In genomic region chr13:34343719-34344375, GRCm38 (mm10) we compare ENCODE assay signal across 8 mouse cellular contexts. TPM values are rescaled to one million over a fixed set of nuclear protein-coding genes. Genes with fewer than 3 reads are reported as not detected.
DNase-seq lines count a peak whose midpoint lies in the region; ATAC-seq and TF ChIP-seq lines count a peak whose summit lies in the region.

No protein-coding gene starts in this region.

- TF ChIP-seq POLR2A in liver, adult 2 months (IDR thresholded peaks at IDR 0.05; ENCODE audit: extremely low read depth, insufficient read depth, low read length), result no peak

- H3K27me3 ChIP-seq in forebrain, embryonic 14.5 days (replicated peaks; ENCODE audit: control insufficient read depth, insufficient read depth, low read length), result no peaks in the 10 kb centered on the region
- 0 out of 2 replicates have a peak, but pooled peaks cover 2% of the 10 kb centered on the region for H3K27me3 ChIP-seq in intestine, postnatal 0 days (replicated peaks; ENCODE audit: control insufficient read depth, insufficient read depth, low read length)
- H3K27me3 ChIP-seq in liver, adult 2 months (ENCODE audit: control insufficient read depth, insufficient read depth, low read length), result no peaks in the 10 kb centered on the region
- H3K27me3 ChIP-seq in neural tube, embryonic 11.5 days (ENCODE audit: control insufficient read depth, insufficient read depth, low read length), result no peaks in the 10 kb centered on the region

- WGBS in forebrain, embryonic 14.5 days, result under 1% methylated on average over 28 of the region's 31 CpGs
- 3% methylated on average over 31 of the region's 31 CpGs for WGBS in intestine, postnatal 0 days
- 1% methylated on average over 31 of the region's 31 CpGs for WGBS in liver, adult 2 months
- WGBS in neural tube, embryonic 11.5 days, result 1% methylated on average over 31 of the region's 31 CpGs

- peak; percentile 19 to 50 for DNase-seq in left cerebral cortex, adult 18-20 months (ENCODE audit: low spot score in 2 of 2)
- no peak for DNase-seq in left cerebral cortex, adult 11 months (ENCODE audit: low spot score)
- peak; percentile 58 for DNase-seq in cerebellum, adult 11-12 months
- DNase-seq in forebrain, embryonic 14.5 days (ENCODE audit: low spot score), result peak; percentile 44
- peak; percentile 41 for DNase-seq in liver, adult 2 months (ENCODE audit: extremely low read depth, low read depth, low spot score)
- DNase-seq in neural tube, embryonic 11.5 days (ENCODE audit: low spot score), result peak; percentile 45
- DNase-seq in ovary, postnatal 14 days (ENCODE audit: low spot score), result no peak

- H3K4me3 ChIP-seq in forebrain, embryonic 14.5 days (ENCODE audit: low read depth, low read length), result peak overlapping the region; percentile 91
- peak overlapping the region; percentile 81 for H3K4me3 ChIP-seq in intestine, postnatal 0 days (ENCODE audit: low read depth, low read length)
- H3K4me3 ChIP-seq in liver, adult 2 months (ENCODE audit: insufficient read depth, low read depth, low read length), result peak overlapping the region; percentile 84
- peak overlapping the region; percentile 92 for H3K4me3 ChIP-seq in neural tube, embryonic 11.5 days (ENCODE audit: low read depth, low read length)

- no peaks in the 10 kb centered on the region for H3K9me3 ChIP-seq in forebrain, embryonic 14.5 days (replicated peaks; ENCODE audit: control insufficient read depth, low read length)
- no peaks in the 10 kb centered on the region for H3K9me3 ChIP-seq in intestine, postnatal 0 days (ENCODE audit: control insufficient read depth)
- H3K9me3 ChIP-seq in neural tube, embryonic 11.5 days (ENCODE audit: control insufficient read depth, low read length), result no peaks in the 10 kb centered on the region

- H3K9ac ChIP-seq in forebrain, embryonic 14.5 days (ENCODE audit: low read length), result peak overlapping the region; percentile 93
- peak overlapping the region; percentile 86 for H3K9ac ChIP-seq in intestine, postnatal 0 days (ENCODE audit: low read depth, low read length)
- H3K9ac ChIP-seq in liver, adult 2 months (ENCODE audit: low read depth, low read length), result peak overlapping the region; percentile 89
- H3K9ac ChIP-seq in neural tube, embryonic 11.5 days (ENCODE audit: low read length), result peak overlapping the region; percentile 89

- ATAC-seq in forebrain, embryonic 14.5 days, result peak; percentile 29
- no peak for ATAC-seq in intestine, postnatal 0 days
- peak; percentile 8; the same call in 1 of the 2 replicates for ATAC-seq in neural tube, embryonic 11.5 days (ENCODE audit: insufficient read depth, low FRiP score, low TSS enrichment)

- TF ChIP-seq CTCF in intestine, postnatal 0 days (IDR thresholded peaks at IDR 0.05; ENCODE audit: low read depth), result no peak
- no peak for TF ChIP-seq CTCF in liver, adult 2 months (IDR thresholded peaks at IDR 0.05; ENCODE audit: low read depth, low read length)

- peak overlapping the region; percentile 90 for H3K4me2 ChIP-seq in forebrain, embryonic 14.5 days (ENCODE audit: low read length)
- peak overlapping the region; percentile 96 for H3K4me2 ChIP-seq in intestine, postnatal 0 days (replicated peaks; ENCODE audit: low read depth)
- H3K4me2 ChIP-seq in neural tube, embryonic 11.5 days (ENCODE audit: low read depth), result peak overlapping the region; percentile 94

- H3K27ac ChIP-seq in forebrain, embryonic 14.5 days (ENCODE audit: low read depth, low read length), result peak overlapping the region; percentile 76
- no peak overlapping the region; the same call in 1 of the 2 replicates for H3K27ac ChIP-seq in intestine, postnatal 0 days (ENCODE audit: low read depth, low read length)
- peak overlapping the region; percentile 97 for H3K27ac ChIP-seq in liver, adult 2 months (replicated peaks; ENCODE audit: insufficient read depth, low read depth, low read length)
- no peak overlapping the region; the same call in 1 of the 2 replicates for H3K27ac ChIP-seq in neural tube, embryonic 11.5 days (ENCODE audit: low read depth, low read length)

- H3K79me2 ChIP-seq in liver, adult 2 months (ENCODE audit: control insufficient read depth, insufficient read depth, low read length), result peaks cover 26% of the 10 kb centered on the region

- H3K4me1 ChIP-seq in forebrain, embryonic 14.5 days (ENCODE audit: control insufficient read depth, insufficient read depth, low read length), result peaks cover 33% of the 10 kb centered on the region
- H3K4me1 ChIP-seq in intestine, postnatal 0 days (replicated peaks; ENCODE audit: control insufficient read depth, insufficient read depth, low read length), result 0 out of 2 replicates have a peak, but pooled peaks cover 7% of the 10 kb centered on the region
- peaks cover 4% of the 10 kb centered on the region for H3K4me1 ChIP-seq in liver, adult 2 months (ENCODE audit: control insufficient read depth, insufficient read depth, low read length)
- peaks cover 10% of the 10 kb centered on the region for H3K4me1 ChIP-seq in neural tube, embryonic 11.5 days (ENCODE audit: control insufficient read depth, insufficient read depth, low read length)

- H3K36me3 ChIP-seq in forebrain, embryonic 14.5 days (ENCODE audit: control insufficient read depth, insufficient read depth, low read length), result no peaks in the 10 kb centered on the region
- no peaks in the 10 kb centered on the region for H3K36me3 ChIP-seq in intestine, postnatal 0 days (ENCODE audit: control insufficient read depth, insufficient read depth)
- H3K36me3 ChIP-seq in liver, adult 2 months (ENCODE audit: control insufficient read depth, insufficient read depth, low read length), result no peaks in the 10 kb centered on the region
- no peaks in the 10 kb centered on the region for H3K36me3 ChIP-seq in neural tube, embryonic 11.5 days (ENCODE audit: control insufficient read depth, insufficient read depth, low read length)

RNA-seq across cellular contexts. Expression of gene Slc22a23, which starts 1.1 kb away (rescaled TPM):
- 10 to 100 TPM; 48.5 to 54.7 TPM for total RNA-seq in left cerebral cortex, adult 18-20 months (2021)
- 14.0 and 14.2 TPM in 2 replicates for polyA plus RNA-seq in forebrain, embryonic 14.5 days (2014; fragmentation: Nextera tagmentation; extraction: Ambion mirVana)
- polyA plus RNA-seq in intestine, postnatal 0 days (2015; fragmentation: Nextera tagmentation; extraction: Ambion mirVana), result 3.4 and 3.8 TPM in 2 replicates
- total RNA-seq in liver, adult 2 months (2014; rRNA removed), result 31.6 and 43.8 TPM in 2 replicates
- 50.6 and 53.2 TPM in 2 replicates for polyA plus RNA-seq in liver, adult 2 months (2012; rRNA removed)
- 13.2 and 13.3 TPM in 2 replicates for polyA plus RNA-seq in neural tube, embryonic 11.5 days (2014; fragmentation: Nextera tagmentation; extraction: Ambion mirVana)

Comparison
In these comparisons a context has a peak if more than half of its experiments do, and no peak if none do; other contexts are left out.
1. DNase-seq: peak in left cerebral cortex, adult 18-20 months (2 of 2), cerebellum, adult 11-12 months (single experiment), forebrain, embryonic 14.5 days (single experiment), liver, adult 2 months (single experiment) and neural tube, embryonic 11.5 days (single experiment); none in left cerebral cortex, adult 11 months (single experiment) and ovary, postnatal 14 days (single experiment).
2. H3K27ac ChIP-seq: peak in forebrain, embryonic 14.5 days (single experiment) and liver, adult 2 months (single experiment); none in intestine, postnatal 0 days (single experiment) and neural tube, embryonic 11.5 days (single experiment).
3. Peak in every context shown above with its lines, with median percentiles within 50 percentile points of each other: H3K4me2 ChIP-seq, H3K4me3 ChIP-seq and H3K9ac ChIP-seq.